Mouse (Mus musculus) G1E (cell line): ENCODE results near the gene Slc25a1.

ENCODE experiments used
- CTCF ChIP-seq: IDR thresholded peaks from 2 replicates; pipeline ENCODE4 v1.5.1; 2012; ENCODE audit warnings: low read depth, low read length, inconsistent platforms, mixed read lengths
- TAL1 ChIP-seq: conservative IDR thresholded peaks from 2 replicates; pipeline ENCODE4 v1.6.1; 2012; ENCODE audit warnings: low read depth, low read length, inconsistent platforms, mixed read lengths

- TF ChIP-seq TAL1 (no peak), CTCF (no peak)
These were observed 36.5 kb downstream of the Slc25a1 start, which contains the start of gene Gm20518 for GRCm38 (mm10) chr16:17891567-17891959.
